Mouse (Mus musculus) frontal cortex, postnatal 25 days (tissue): ENCODE measurements around the gene Cyth3.

ENCODE experiments used
- DNase-seq, 2 experiments: peaks; one replicate each; pipeline ENCODE4 v3.0.0; 2022; ENCODE audit warnings: low spot score in 2 of 2

Cyth3 gene

GRCm38 (mm10) chr5:143635358-143635757 is 13.1 kb downstream of the Cyth3 start:
- no peak for DNase-seq

- DNase-seq = no peak
Observed at GRCm38 (mm10) chr5:143636173-143636572, 13.9 kb downstream of the Cyth3 start.

DNA sequence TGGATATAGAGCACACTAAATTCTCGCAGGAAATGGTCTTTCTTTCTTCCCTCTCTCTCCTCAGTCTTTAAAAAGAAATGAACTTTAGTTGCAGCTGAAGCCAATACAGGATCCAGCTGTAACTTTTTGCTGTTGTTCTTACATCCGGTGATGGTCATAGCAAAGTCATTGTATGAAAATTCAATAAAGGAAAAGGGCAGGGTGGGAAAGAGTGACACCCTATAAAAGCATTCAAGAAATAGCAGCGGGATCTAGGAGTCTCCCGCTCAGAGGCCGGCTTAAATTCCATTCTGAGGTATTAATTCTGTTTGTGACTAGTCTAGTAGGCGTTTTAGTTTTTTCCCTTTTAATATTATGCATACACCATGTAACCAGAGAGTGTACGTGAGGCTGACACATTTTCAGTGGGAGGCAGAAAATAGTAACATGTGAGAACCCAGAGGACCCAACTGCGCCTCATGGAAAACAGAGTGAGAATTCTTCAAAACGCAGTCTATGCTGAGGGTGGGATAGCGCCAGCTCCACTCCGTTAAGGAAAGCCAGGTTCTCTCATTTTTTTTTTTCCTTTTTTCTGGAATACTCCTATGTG is 15.7 kb downstream of the Cyth3 start:
- no peak for DNase-seq

GRCm38 (mm10) chr5:143638516-143639270 is 16.4 kb downstream of the Cyth3 start:
- no peak for DNase-seq

- no peak for DNase-seq
Observed at GRCm38 (mm10) chr5:143639329-143639728, 17.1 kb downstream of the Cyth3 start.

- DNase-seq = no peak
Observed at GRCm38 (mm10) chr5:143639810-143640209, 17.6 kb downstream of the Cyth3 start.

DNA sequence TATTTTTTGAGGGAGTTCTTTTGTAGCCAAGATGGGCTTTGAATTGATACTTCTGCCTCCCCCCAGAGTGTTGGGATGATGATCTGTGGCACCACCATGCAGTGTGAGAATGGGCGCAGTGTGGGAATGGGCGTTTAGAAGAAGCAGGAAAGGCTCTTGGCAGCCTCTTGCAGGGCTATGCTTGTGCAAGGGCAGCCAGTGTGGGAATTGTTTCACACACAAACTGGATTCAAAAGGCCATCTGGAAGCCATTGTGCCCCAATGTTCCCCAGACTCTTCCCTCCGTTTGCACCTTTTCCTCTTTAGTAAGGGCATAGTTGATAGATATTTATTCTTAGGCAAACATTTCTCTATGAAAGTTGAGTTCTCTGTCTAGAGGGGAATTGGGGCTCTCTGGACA is 19.3 kb downstream of the Cyth3 start:
- no peak for DNase-seq

DNA sequence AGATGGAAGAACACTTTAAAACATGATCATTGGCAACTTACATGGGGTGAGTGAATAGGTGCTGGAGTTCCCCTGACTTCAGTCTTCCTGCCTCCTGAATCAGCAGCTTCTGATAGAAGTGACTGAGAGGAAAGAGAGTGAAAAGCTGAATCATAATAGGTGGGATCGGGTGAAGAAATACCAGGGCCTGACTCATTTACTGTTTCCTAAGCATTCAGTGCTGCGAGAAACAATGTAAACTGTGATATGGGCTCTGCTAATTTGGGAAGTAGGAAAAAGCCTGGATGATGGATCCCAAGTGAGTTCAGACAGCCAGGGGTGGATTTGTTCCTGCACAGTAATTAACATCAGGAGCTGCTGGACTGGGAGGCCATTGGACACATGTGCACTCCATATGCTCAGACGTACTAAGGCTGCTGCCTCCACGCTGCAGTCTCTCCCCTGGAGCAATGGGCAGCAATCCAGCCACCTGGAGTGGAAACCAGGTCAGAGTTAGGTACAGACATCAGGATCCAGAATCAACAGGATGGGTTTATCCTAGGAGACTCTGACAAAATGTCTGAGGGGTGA is 20.1 kb downstream of the Cyth3 start:
- DNase-seq = no peak

DNA sequence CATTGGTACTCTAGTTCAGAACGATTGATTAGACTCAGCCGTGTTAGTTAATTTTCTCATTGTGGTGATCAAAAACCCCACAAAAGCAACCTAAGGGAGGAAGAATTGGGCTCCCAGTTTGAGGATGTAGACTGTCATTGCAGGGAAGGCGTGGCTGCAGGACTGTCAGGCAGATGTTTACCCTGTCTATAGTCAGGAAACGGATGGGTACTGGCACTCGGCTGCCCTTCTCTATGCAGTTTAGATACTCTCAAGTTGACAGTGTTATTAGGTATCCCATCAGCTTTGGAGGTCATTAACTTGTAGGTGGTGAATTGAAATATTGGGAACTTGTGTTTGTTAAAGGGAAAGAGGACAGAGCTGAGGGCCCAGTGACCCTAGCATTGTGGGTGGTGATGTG is 23.7 kb downstream of the Cyth3 start:
- no peak for DNase-seq

- DNase-seq = no peak
Observed at GRCm38 (mm10) chr5:143647412-143647811, 25.2 kb downstream of the Cyth3 start.

GRCm38 (mm10) chr5:143648058-143648457 is 25.8 kb downstream of the Cyth3 start:
- DNase-seq = no peak

DNA sequence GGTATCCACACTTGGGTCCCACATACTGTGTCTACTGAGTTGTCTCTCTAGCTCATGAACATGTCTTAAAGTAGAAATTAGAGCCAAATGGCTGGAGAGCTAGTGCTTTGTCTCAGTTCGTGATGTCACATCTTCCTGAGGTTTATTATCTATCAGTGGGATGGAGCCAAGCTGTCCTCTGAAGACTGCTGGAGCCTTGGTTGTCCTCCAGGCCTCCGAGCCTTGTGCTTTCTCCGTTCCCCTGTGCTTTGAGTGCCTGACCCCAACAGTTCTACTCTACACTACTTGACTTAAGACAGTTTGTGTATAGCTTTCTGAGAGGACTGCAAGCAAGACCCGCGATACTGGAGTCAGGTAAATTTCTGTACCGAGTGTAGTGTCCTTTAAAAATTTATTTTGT is 26.9 kb downstream of the Cyth3 start:
- DNase-seq = no peak

DNA sequence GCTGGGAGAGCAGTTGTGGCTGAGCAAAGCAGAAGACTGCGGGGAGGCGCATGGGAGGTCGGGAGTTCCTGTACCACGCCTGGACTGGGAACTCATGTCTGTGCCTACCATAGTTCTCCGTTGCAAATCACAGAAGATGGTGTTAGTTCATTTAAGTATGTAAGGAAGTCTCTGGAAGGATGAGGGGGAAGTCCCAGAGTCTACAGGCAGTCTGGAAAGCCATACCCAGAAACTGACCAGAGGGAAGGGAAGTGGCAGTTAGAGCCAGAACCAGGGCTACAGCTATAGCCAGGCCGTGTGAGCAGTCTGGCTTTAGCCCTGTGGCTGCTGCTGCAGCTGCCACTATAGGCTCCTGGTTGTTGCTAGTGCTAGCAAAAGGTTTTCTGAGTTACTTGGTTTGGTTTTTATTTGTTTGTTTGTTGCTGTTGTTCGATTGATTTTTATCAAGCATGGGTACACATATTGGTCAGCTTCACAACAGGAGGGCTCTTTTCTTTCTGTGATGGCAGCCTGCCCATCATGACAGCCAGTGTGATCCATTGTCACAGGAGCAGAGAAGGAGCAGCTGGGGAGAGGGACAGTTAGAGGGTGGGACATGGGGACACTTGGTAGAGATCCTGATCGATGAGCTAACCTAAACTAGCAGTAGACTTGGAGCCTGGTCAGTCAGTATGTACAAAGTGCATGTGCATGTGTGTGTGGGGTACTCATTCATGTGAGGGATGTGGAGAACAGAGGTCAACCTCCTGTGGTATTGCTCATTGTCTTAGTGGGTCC is 29.8 kb downstream of the Cyth3 start:
- no peak for DNase-seq

DNA sequence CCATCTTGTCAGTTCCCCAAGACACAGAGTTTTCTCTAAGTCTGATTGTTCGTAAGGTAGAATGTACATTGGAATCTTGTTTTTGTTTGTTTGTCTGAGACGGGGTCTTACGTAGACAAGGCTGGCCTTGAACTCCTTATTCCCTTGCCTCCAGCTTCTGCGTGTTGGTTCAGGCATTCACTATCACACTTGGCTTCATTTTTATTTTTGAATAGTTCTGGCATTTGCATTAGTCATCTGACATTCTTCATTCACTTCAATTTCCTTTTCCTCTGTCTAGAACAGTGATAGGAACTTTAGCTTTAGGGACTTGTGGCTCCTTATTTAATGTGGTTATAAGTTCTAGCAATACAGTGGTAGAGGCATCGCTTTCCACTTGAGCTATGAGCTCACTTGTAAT is 31.2 kb downstream of the Cyth3 start:
- DNase-seq = no peak

GRCm38 (mm10) chr5:143654670-143655510 is 32.6 kb downstream of the Cyth3 start:
- no peak for DNase-seq

GRCm38 (mm10) chr5:143655511-143655943 is 33.3 kb downstream of the Cyth3 start:
- DNase-seq = no peak

GRCm38 (mm10) chr5:143656708-143657245 is 34.5 kb downstream of the Cyth3 start:
- DNase-seq = no peak

DNA sequence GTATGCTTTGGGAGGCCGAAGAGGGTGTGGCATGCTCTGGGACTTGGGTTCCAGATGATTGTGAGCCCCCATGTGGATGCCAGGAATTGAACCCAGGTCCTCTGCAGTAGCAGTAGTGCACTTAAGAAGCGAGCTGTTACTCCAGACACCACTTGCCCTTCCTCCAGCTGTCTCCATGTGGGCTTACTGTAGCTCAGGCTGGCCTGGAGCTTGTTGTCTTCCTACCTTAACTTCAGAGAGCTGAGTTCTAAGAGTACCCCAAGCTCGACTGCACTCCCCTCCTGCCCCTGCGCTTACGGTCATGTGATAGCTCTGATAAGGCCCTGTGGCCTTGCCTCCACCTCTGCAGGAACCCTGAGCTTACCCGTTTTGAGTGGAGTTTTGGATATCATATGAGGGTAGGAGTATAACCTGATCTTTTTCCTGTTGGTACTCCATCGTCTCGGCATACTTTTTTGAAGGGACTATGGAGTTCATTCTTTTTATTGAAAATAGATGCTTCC is 36.8 kb downstream of the Cyth3 start:
- no peak for DNase-seq

DNA sequence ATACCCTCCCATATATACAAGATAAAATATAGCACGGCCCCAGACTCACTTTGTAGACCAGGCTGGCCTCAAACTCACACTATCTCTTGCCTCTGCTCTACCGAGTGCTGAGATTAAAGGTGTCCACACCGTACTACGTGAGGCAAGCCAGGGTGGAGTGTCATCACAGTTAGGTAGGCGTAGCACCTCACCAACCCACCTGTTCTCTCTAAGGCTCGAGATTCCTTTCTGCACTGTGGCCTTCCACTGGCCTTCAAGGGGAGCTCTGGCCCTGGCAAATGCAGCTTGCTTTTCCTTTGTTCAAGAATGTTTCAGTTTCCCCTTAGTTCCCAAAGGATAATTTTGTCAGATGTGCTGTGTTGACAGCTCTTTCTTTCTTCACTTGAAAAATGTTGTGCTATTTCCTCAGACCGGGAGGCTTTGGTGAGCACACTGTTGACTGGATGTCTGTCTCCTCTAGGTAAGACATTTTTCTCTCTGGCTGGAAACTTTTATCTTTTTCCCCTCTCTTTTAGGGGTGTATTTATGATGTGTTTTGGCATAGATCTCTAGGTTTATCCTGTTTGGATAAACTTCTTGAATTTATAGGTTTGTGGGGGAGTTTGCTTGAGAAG is 40.9 kb downstream of the Cyth3 start:
- no peak for DNase-seq

DNA sequence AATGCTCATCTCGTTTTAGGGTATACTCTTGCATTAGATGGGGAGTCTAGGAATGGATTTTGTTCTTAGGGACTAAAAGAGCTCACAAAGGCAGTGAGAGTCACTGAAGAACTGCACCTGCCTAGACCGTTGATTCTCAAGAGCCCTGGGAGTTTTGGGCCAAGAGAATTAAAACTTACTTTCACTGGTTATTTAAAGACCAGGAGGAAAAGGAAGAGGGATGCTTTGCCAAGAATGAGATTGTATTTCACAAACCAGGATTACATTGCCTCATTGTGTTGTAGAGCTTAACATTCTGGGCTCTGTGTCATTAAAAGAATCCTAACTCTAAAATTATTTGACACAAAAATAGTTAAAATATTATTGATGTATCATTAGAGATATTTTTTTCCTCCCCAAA is 43.3 kb downstream of the Cyth3 start:
- no peak for DNase-seq

- DNase-seq = no peak
Observed at GRCm38 (mm10) chr5:143666015-143666414, 43.8 kb downstream of the Cyth3 start.
